Mouse (Mus musculus): ENCODE results near the gene Drd2.

Gene Drd2

GRCm38 (mm10) chr9:49340136-49341043, at the start of gene Drd2:
TSS of gene Drd2 (plus strand) at chr9:49340627.
- DNase-seq, result peak; percentile 37

DNA sequence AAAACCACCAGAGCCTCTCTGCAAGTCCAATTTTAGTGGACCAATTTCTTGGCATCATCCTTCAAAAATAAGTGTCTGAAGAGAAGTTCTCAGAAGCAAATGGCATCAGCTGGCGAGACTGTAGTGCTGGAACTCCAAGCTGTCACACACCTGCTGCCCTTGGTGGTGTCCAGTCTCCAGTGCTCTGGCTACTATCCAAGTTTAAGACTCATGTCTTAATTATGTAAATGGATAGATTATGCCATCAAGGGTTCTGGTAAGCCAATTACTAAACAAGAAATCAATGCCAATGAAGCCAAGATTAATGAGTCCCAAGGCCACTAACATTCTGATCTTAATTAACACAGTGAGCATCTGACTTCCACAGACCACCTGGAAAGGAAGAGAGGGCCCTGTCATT, 45.3 kb upstream of the Drd2 start:
- no peak for DNase-seq

DNA sequence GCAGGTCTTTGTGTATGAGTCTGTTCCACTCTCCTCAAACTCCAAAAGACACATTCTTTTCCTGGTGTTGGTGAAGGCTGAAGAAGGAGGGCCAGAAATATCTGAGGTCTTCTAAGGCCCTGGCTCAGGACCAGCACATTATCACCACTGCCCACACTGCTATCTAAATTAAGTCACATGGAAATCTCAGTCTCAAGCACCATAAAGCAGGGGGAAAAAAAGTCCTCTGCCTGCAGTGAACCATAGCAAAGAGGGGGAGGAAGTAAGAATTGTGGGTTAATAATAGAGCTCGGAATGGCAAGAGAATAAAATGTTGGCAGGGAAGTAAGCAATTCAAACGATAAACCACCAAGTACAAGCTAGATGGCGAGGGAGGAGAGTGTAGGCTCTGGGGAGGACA, 32.9 kb upstream of the Drd2 start:
- no peak for DNase-seq

DNA sequence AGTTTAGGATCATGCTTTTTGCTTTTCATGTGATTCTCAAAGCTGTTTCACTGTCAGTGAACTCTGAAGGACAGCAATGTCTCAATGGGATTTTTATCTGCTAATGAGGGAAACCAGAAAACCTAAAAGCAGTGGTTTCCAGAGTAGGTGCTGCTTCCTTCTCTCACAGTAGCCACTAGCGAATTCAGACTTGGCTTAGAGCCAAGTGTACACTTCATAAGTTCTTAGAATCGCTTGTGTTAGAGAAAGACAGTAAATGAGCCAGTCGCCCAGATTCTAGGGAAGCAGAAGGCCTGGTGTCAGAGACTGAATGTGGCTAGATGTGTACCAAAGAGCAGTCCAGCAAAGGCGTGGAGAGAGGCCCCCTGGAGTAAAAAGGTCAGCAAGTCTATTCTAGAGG, 29.6 kb upstream of the Drd2 start:
- no peak for DNase-seq

- DNase-seq, result no peak
Measured at GRCm38 (mm10) chr9:49318638-49319037, 21.8 kb upstream of the Drd2 start.

- DNase-seq, result peak; percentile 71
Measured at GRCm38 (mm10) chr9:49341044-49341365, 578 bp downstream of the Drd2 start.

DNA sequence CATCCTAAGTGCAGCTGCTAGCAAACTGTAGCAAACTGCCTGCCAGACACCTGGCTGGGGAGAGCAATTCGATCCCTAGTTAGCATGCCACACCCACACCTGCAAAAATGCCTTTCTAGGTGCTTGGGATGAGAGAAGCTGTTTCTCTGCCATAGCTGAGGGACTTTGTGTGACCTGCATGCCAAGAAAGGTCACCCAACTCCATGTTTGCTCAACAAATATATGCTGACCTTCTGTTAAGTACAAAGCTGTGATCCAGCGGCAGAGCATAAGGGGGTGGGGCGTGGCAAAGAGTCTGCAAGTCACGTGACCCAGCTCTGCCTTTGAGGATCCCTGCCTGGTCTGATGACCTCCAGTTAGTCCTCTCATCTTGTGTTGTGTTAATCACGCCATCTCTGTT, 25.3 kb downstream of the Drd2 start:
- DNase-seq, result peak; percentile 21

GRCm38 (mm10) chr9:49373946-49374345, 33.5 kb downstream of the Drd2 start:
- no peak for DNase-seq

DNA sequence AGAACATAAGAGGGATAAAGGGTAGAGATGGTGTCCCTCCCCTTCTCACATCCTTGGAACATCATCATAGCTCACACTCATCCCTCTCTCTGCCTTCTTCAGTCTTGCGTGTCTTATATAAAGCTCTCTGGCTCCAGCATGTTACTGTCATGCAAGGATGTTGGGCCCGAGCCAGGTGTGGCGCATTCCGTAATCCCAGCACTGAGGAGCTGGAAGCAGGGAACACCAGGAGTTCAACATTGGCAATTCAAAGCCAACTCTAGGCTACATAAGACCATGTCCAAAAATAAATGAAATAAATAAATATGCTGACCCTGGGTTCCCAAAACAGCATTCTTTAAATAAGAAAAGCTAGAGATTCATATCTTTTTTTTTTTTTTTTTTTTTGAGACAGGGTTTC, 39.5 kb downstream of the Drd2 start:
- DNase-seq, result no peak

DNA sequence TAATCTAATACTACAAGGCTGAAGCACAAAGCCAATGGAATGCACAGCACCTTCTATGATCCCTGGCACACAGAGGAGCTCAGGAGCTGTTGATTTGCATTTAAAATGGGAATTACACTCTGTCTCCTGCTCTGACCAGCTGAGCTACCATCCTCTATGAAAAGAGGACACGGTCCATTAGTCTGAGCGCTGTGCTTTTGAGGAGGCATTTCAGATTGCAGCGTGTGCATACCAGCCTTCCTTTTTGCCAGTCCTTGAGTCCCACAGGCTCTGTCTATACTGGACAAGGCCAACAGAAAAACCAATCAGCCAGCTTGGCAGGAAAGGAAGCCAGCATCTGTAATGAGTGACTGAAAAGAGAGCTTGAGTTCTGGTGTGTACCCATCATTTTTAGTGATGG, 43.6 kb downstream of the Drd2 start:
- DNase-seq, result no peak

DNA sequence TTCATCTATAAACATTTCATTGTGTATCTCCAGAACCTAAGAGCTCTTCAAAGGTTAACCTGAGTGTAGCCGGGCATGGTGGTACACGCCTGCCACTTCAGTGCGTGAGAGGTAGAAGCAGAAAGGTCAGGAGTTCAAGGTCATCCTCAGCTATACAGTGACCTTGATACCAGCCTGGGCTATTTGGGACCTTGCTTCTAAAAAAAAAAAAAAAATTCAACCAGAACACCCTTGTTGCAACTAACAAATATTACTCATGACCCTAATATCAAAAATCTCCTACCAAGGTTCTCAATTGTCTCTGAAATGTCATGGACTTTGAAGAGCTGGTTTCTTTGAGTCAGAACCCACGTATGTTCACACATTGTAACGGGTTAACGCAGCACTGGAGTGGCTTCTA, 44.4 kb downstream of the Drd2 start:
- DNase-seq, result no peak

DNA sequence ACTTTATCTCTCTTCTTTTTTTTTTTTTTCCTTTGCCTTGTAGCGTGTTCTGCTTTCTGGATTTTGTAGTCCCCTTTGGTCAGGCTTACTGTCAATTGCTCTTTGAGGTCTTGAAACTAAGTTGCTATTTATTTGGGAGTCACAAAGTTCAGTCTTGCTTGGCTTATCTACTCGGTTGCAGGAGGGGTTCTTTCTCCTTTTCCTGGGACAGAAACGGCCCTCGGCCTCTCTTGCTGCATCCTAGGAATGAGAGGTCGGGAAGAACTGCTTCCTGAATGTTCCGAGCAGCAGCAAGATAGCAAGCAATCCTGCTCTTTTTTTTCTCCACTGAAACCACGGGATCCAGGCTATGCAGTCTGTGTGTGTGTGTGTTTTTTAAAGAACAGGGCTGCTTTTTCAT, 44.9 kb downstream of the Drd2 start:
- DNase-seq, result no peak

DNA sequence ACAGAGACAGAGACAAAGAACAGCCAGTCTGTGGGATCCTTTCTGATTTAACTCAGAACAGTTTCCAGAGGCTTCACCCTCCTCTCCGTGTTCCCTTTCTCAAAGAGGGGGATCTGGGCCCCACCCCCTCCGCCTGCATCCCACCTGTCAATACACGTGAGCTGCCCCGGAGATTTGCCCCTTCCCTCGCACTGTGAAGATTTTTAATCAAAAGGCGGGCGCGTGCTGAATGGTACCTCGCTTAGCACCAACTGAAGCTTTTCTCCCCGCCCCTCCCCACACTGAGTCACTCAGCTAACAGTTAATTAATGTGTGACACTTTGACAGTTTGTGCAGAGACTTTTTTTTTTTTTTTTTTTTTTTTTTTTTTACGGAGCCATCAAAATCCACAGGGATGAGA, 45.7 kb downstream of the Drd2 start:
- peak; percentile 54 for DNase-seq

GRCm38 (mm10) chr9:49392242-49392641, 51.8 kb downstream of the Drd2 start:
- no peak for DNase-seq

- DNase-seq, result no peak
Measured at GRCm38 (mm10) chr9:49396006-49396405, 55.6 kb downstream of the Drd2 start.

DNA sequence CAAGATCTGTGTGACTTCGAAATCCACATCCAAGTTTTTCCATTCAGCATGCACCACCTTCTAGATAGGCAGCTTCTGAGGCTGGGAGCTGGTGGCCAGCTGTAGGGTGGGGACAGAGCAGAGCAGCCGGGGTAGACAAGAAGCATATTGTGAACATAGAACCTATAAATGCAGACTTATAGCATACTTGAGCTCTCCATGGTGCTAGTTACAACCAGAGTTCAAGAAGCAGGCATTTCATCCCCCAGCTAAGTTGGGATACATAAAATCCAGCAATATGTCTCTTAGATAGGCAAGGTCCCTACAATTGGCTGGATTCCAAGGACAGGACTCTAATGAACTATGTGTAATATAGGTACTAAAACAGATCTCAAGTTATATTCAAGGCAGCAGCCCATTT, 63.3 kb downstream of the Drd2 start:
- no peak for DNase-seq

GRCm38 (mm10) chr9:49407028-49407427, 66.6 kb downstream of the Drd2 start:
- no peak for DNase-seq

DNA sequence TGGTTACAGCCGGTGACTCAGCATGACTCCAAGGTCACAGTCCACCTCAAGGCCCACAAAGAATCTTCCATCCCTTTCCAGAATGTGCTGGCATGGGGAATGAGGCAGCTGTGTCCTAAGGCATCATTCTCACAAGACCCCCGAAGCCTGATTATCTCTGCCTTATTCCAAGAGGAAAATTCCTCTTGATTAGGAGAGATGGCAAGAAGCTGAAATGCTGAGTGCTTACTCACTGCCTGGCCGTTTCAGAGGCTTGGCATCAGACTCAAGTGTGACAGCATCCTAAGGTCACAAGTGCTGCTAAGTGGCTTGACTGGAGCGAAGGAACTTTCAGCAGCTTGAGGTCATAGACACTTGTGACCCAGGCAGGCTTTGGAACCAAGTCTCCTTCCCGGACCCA, 70.2 kb downstream of the Drd2 start:
- no peak for DNase-seq

DNA sequence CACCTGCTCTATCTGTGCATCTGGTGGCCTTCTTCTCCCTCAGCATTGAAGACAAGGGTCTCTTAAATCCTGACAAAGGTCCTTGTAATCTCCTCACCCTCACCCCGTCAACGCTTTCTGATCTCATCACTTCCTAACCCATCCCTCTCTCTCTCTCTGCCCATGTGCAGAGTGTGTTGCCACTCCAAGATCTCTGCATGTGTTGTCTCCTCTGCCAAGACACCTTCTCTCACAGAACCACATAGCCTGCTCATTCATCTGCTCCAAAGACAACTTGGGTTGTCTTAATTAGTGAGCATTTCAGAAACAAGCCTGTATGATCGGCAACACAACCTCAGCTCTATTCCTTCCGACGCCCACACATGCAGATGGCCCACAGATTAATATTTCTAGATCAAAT, 83.4 kb downstream of the Drd2 start:
- no peak for DNase-seq

GRCm38 (mm10) chr9:49425585-49425984, 85.2 kb downstream of the Drd2 start:
- DNase-seq, result no peak

DNA sequence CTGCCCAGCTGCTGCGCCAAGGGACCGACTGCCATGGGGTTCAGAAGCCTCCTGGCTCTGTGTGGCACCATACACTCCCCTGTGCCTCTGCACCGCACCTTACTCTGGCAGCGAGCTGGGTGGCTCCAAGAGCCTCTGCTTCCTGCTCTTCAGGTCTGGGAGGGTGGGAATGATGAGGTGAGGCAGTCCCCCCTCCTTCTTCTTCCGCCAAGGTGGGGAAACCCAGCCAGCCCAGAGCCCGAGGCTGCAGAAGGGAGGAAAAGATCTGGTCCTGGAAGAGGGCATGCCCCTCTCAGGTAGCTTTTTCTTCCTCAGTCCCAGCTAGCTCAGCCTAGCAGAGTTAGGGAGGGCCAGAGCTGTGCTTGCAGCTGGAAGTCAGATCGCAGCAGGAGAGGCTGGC, 86.5 kb downstream of the Drd2 start, which contains the start of gene Ankk1:
TSS of gene Ankk1 (minus strand) at position 101 of the 400 bp plus-strand sequence.
- no peak for DNase-seq

DNA sequence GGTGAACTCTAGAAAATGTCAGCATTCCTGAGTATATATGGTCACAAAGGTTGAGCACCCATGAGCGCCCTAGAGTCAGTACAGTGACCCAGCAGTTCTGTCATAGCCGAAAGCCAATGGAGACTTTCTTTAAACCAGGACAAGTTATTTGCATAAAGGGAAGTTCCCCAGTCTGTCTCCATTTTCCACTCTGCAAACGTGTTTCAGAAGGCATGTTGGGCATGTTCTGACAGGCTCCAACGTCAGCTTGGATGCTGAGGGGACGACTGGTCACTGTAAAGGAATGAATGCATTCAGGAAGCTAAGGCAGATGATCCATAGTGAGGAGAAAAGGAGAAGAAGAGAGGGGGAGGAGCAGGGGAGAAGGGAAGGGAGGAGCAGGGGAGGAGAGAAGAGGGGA, 87.1 kb downstream of the Drd2 start:
- no peak for DNase-seq

GRCm38 (mm10) chr9:49442621-49443020, 102.2 kb downstream of the Drd2 start:
- DNase-seq, result no peak

GRCm38 (mm10) chr9:49450491-49450890, 110.1 kb downstream of the Drd2 start:
- no peak for DNase-seq

DNA sequence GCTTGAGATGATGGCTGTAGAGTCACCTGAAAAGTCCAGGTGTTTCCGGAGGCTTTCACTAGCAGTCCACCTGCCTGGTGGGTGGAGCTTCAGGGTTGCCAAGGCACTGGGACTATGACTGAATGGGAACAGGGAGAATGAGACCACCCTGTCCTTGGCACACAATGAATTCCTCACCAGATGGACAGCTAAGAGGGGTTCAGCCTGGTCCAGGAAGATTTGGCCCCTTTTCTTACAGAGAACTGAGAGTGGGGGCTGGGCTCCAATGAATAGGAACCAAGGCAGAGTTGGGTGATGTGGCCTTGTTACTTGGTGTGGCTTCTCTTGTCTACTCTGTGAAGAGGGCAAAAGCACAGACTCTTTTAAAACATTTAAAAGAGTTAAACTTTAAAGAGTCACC, 112.0 kb downstream of the Drd2 start:
- DNase-seq, result no peak
